ENCODE assay signal across 7 mouse cellular contexts in the genomic region with DNA sequence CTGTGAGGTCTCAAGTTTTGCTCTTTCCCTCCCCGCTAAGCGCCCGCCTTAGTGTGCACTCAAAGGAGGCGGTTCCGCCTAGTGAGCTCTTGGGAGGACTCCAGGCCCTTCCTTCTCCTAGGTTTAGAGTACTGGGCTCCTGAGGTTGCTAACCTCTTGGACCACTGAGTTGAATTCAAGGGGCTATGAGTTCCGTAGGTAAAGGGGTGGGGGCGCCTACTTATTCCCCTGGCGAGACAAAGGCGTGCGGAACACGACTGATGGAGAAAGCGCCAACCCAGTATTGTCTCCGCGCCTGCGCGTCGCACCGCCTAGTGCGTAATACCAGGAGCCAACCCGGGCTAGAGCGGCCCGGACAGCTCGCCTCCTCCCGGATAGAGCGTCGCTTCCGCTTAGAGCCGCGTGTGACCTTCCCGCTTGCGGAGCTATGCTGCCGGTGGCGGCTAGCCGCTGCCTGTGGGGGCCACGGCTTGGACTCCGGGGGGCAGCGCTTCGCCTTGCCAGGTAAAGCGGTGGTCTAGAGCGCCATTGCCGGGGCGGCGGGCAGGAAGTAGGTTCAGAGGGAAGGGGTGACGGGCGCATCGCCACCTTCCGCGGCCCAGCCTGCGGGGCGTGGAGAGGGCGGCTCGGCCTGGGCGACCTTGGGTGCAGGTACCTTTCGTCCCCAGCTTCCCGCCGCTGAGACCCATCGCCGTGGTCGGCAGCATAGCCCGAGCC. TPM values are rescaled to one million over a fixed set of nuclear protein-coding genes. Genes with fewer than 3 reads are reported as not detected.
DNase-seq lines count a peak whose midpoint lies in the region; ATAC-seq lines count a peak whose summit lies in the region.

A gene (plus strand): TSS at position 349 of the 717 bp plus-strand sequence.

- no peaks in the 10 kb centered on the region for H3K9me3 ChIP-seq in intestine, embryonic 16.5 days (ENCODE audit: control insufficient read depth, low read length)
- no peaks in the 10 kb centered on the region for H3K9me3 ChIP-seq in midbrain, embryonic 11.5 days (ENCODE audit: control insufficient read depth, low read length)

- under 1% methylated on average over 60 of the region's 60 CpGs for WGBS in intestine, embryonic 16.5 days
- WGBS in midbrain, embryonic 11.5 days: under 1% methylated on average over 60 of the region's 60 CpGs

- intact Hi-C loops in left cerebral cortex, postnatal 36 days (cut with DNase I): loop anchor here (1.0 to 10.0 kb wide), 2 partner anchors 17 to 90 kb away; a partner anchor contains a TSS

- peak within 1 kb of the TSS; percentile 76 for H3K4me2 ChIP-seq in intestine, embryonic 16.5 days (ENCODE audit: low read depth, low read length)
- peak within 1 kb of the TSS; percentile 89 for H3K4me2 ChIP-seq in midbrain, embryonic 11.5 days

- H3K9ac ChIP-seq in intestine, embryonic 16.5 days (ENCODE audit: low read depth, low read length): peak within 1 kb of the TSS; percentile 97
- H3K9ac ChIP-seq in midbrain, embryonic 11.5 days (ENCODE audit: low read length): peak within 1 kb of the TSS; percentile 94

- H3K4me1 ChIP-seq in intestine, embryonic 16.5 days (ENCODE audit: control insufficient read depth, insufficient read depth, low read length): peaks cover 19% of the 10 kb centered on the region
- H3K4me1 ChIP-seq in midbrain, embryonic 11.5 days (ENCODE audit: control insufficient read depth, insufficient read depth, low read length): peaks cover 16% of the 10 kb centered on the region

- H3K4me3 ChIP-seq in intestine, embryonic 16.5 days (ENCODE audit: low read length): peak within 1 kb of the TSS; percentile 98
- H3K4me3 ChIP-seq in midbrain, embryonic 11.5 days (ENCODE audit: low read depth, low read length): peak within 1 kb of the TSS; percentile 98

- ATAC-seq in intestine, embryonic 16.5 days: peak; percentile 92
- peak; percentile 96 for ATAC-seq in midbrain, embryonic 11.5 days (ENCODE audit: low FRiP score)

- peak within 1 kb of the TSS; percentile 78 for H3K27ac ChIP-seq in intestine, embryonic 16.5 days (ENCODE audit: low read length)
- peak within 1 kb of the TSS; percentile 57 for H3K27ac ChIP-seq in midbrain, embryonic 11.5 days (ENCODE audit: low read depth, low read length)

- H3K36me3 ChIP-seq in intestine, embryonic 16.5 days (ENCODE audit: control insufficient read depth, insufficient read depth, low read length): peaks cover 34% of the 10 kb centered on the region
- H3K36me3 ChIP-seq in midbrain, embryonic 11.5 days (ENCODE audit: control insufficient read depth, insufficient read depth, low read length): peaks cover 37% of the 10 kb centered on the region

- DNase-seq in adrenal gland, adult 2 months: peak; percentile 94
- DNase-seq in embryo, embryonic 11.5 days (ENCODE audit: low read depth, low spot score): peak; percentile 89
- DNase-seq in gastrocnemius, postnatal 4 days (ENCODE audit: low spot score in 2 of 2): peak; percentile 72 to 88
- DNase-seq in left cerebral cortex, postnatal 36 days (ENCODE audit: low spot score in 2 of 2): peak; percentile 91 to 92
- DNase-seq in midbrain, embryonic 11.5 days (ENCODE audit: low spot score, missing footprints): peak; percentile 98
- peak; percentile 90 for DNase-seq in skeletal muscle tissue, adult 2 months (ENCODE audit: low read depth, low spot score)

- H3K27me3 ChIP-seq in intestine, embryonic 16.5 days (replicated peaks; ENCODE audit: control insufficient read depth, insufficient read depth, low read length): no peaks in the 10 kb centered on the region
- H3K27me3 ChIP-seq in midbrain, embryonic 11.5 days (ENCODE audit: control insufficient read depth, insufficient read depth, low read length): no peaks in the 10 kb centered on the region

RNA-seq across cellular contexts. Expression of the gene that starts here (rescaled TPM):
- 100 to 1,000 TPM; 107 to 146 TPM for total RNA-seq in adrenal gland, adult 2 months (2021)
- polyA plus RNA-seq in adrenal gland, adult 2 months (2012; rRNA removed): 163 and 185 TPM in 2 replicates
- total RNA-seq in gastrocnemius, postnatal 4 days (2021): 100 to 1,000 TPM; 116 to 122 TPM
- polyA plus RNA-seq in intestine, embryonic 16.5 days (2015; fragmentation: Nextera tagmentation; extraction: Ambion mirVana): 228 and 239 TPM in 2 replicates
- total RNA-seq in left cerebral cortex, postnatal 36 days (2021): 10 to 100 TPM; 75.6 to 78.5 TPM
- polyA plus RNA-seq in midbrain, embryonic 11.5 days (2014; fragmentation: Nextera tagmentation; extraction: Ambion mirVana): 137 and 152 TPM in 2 replicates

Comparison
In these comparisons a context has a peak if more than half of its experiments do, and no peak if none do; other contexts are left out.
1. Peak in every context shown above with its lines: DNase-seq, ATAC-seq, H3K4me3 ChIP-seq and H3K27ac ChIP-seq.